Mouse (Mus musculus) heart, adult 18-20 months (tissue): ENCODE results near the gene 2300009A05Rik. TPM values are rescaled to one million over a fixed set of nuclear protein-coding genes. Genes with fewer than 3 reads are reported as not detected.
A peak's percentile ranks its signal among the peaks of the same experiment; 100 is the strongest.

ENCODE experiments used
- DNase-seq, 2 experiments: peaks; one replicate each; pipeline ENCODE4 v3.0.0; 2021 to 2022; ENCODE audit warnings: mixed read lengths in 1 of 2
- long read RNA-seq, 2 experiments: library from polyadenylated mRNA; stranded (forward); transcript quantifications; one replicate each; pipeline ENCODE4 v2.0.0; 2021
- total RNA-seq, 2 experiments: library from RNA; stranded (reverse); gene quantifications; 2 replicates each; pipeline ENCODE4 v1.2.3; 2021

The 2300009A05Rik gene
- total RNA-seq = 10 to 100 TPM; 26.7 to 29.5 TPM
- long read RNA-seq, experiment 1, transcript 2300009A05Rik-201 (2 exons, 595 nt) = major isoform, 40 of 41 reads
- long read RNA-seq, experiment 1, partial matches to known transcripts = 0 of 41 reads
- long read RNA-seq, experiment 1, other reads (novel, unspliced or antisense) = 0 of 41 reads
- long read RNA-seq, experiment 2, transcript 2300009A05Rik-201 (2 exons, 595 nt) = major isoform, 29 of 29 reads
- long read RNA-seq, experiment 2, partial matches to known transcripts = 0 of 29 reads
- long read RNA-seq, experiment 2, other reads (novel, unspliced or antisense) = 0 of 29 reads

DNA sequence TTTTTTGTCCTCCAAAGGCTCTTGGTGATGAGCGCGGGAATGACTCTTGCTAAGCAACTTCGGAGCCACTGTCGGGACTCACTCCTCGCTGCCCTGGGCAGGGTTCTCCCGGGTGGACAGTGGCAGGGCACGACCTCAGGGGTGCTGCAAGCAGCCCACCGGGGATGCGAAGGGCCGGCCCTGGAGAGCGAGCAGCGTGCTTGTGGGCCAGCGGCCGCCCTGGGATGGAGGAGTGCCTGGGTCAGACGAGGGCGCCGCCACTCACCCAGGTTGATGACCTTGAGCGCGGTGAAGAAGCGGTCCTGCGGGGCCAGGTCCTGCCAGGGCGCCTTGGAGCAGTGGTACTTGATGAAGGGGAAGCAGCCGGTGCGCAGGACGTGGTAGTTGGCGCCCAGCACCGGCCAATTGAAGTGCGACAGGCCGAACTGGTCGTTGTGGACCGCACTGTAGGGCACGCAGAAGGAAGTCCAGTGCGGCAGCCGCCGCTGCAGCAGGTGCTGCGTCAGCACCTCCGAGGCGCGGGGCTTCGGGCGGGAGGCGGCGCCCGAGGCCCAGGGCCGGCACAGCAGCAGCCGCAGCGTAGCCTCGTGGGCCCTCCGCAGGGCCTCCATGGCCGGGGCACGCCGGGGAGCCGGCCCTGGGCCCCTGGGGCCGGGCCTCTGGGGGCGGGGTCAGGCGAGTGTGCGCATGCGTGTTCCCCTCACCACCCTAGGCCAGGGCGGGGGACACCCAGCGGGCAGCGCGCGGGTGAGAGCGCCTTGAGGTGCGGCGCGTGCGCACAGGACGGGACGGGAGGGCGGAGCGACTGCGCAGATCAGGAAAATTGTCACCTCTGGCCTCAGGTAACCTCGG is at the start of gene 2300009A05Rik:
2300009A05Rik (minus strand) TSS at position 636 of the 852 bp plus-strand sequence.
- peak; percentile 97 to 98 for DNase-seq

DNA sequence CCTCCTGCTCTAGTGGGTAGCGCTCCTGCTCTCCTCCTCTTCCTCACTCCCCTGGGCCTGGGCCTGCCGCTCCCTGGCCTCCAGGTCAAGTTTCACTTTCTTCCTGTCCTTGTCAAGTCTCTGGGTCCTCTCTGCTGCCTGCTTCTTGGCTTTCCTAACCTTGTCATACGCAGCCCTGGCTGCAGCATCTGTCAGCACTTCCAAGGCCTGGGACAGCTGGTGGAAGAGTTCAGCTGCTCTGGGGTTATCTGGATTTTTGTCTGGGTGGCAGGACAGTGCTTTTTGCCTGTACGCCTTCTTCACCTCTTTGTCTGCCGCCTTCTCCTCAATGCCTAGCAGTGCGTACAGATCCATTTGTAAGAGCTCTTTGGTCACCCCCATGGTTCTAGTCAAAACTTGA is 44.6 kb upstream of the 2300009A05Rik start:
- no peak for DNase-seq

DNA sequence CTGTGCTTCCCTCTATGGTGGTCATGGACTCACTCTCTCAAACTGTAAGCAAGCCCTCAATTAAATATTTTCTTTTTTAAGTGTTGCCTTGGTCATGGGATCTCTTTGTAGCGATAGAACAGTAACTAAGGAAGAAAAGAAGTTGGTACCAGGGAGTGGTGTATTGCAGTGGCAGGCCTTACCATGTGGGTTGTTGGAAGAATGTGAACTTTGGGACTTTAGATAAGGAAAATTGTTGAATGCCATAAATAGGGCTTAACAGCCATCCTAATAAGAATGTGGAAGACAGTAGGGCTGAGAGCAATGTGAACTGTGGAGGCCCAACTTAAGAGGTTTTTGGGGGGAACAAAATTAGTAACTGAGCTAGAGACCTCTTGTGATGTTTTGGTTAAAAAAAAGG is 31.6 kb upstream of the 2300009A05Rik start:
- DNase-seq = no peak

DNA sequence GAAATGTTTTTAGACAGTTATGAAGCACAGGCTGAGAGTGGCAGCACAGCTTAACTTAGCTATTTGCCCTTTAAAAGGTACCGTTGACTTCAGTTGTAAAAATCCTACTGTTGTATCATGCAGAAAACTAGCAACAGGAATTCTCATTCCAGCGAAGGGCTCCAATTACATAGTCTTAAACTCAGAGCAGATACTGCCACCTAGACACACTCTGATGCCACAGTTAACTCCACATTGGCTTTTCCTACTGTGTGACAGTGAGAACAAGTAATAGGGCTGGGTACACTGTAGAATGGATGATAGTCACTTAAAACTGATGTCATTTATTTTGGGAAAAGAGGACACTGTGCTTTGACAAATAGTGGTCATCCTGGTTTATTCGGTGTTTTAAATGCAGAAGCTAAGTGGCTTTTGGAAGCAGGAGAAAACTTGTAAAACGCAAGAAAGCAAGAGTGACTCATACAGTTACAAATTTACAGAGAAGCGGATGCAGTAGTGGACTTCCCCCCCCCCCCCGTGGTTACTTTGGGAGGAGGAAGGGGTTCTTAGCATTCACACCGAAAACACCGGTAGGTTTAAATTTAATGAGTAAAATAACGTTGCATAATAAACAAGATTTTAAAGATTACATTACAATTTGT is 22.2 kb upstream of the 2300009A05Rik start:
- DNase-seq = no peak

DNA sequence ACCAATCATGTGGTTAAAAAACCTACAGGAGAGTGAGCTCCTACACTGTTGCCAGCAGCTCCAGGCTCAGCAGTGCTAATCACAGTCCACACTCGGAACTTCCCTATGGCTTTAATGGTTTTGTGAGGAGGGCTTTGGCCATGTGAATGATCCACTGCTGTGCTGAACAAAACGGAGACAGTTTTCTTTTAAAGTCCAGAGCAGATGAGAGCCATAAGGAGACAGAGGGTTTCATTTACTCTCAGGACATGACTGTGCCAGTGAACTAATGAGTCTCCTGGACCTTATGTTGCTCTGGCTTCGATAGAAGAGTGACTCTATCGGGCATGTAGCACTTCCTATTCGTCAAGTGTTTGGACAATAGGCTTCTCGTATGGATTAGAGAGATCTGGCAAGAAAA is 21.4 kb upstream of the 2300009A05Rik start:
- no peak for DNase-seq

DNA sequence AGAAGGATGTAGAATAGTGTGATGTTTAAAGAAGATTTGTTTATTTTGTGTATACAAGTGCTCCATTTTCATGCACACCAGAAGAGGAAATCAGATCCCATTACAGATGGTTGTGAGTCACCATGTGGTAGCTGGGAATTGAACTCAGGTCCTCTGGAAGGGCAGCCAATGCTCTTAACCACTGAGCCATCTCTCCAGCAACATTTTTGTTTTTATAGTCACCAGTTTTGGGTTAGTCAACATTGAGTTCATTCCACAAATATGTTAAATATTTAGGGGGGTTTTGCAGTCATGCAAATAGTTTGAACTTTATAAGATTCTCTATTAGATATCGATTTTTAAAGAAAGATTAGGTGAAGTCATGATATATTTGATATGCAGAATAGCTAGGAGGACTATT is 1.1 kb upstream of the 2300009A05Rik start:
- DNase-seq = no peak

DNA sequence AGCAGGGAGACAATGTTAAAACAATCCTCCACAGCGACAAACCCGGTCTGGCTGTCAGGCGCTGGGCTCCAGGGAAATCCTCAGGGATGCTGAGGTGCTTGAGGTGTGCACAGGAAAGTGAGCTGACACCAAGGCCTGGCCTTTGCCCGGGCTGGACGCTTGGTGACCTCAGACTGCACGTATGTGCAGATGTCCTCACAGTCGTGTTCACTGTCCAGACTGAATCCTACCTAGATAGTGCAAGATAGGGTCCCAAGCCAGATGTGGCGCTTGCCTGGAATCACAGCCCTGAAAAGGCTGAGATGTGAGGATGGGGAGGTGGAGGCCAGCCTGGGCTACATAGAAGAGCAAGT is 393 bp upstream of the 2300009A05Rik start:
- no peak for DNase-seq

DNA sequence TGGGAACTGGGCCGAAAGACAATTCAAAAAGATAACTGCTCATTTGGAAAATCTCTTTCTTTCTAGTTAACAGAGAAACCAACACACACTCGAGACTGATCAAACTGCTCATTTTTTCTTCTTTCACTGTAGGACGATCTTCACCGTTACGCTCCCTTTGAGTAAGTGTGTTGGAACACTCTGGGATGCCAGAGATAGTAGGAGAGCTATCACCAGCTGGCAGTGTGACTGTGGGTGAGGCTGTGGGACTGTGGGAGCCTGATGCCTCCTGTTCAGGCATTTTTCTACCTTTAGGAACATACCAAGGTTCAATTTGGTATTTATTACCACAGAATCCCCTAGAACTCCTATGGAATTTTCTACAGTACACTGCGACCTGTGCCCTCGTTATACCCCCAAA is 3.4 kb downstream of the 2300009A05Rik start:
- DNase-seq = no peak

DNA sequence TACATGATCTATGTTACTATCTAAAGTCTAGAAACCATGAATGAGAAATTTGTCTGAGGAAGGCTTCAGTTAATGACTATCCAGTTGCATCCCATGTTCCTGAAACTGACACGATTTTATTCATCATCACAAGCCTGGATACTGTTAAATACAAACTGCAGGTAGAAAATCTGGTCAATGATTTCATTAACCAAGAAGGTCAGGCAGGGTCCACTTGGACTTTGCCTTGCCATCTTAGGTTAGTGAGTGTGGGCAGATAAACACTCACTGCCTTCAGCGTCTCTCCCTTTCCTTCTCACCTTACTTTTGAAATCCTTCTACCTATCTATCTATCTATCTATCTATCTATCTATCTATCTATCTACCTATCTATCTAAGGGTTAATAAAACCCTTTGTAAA is 7.7 kb downstream of the 2300009A05Rik start:
- DNase-seq = no peak

DNA sequence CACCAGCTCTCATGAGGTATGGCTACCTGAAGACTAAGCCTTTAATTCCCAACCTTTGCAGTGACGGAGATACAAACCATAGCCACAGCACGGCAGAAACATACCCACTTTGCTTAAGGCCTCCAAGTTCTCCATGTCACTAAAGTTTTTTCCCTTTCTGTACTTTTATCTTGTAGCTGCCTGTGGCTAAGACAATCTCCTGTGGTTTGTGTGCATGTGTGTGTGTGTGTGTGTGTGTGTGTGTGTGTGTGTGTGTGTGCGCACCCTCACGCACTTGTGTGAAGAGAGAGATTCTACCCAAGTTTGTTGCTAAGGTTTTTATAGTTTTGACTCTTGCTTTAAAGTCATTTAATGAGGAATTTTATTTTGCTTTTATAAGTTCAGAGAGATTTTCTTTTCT is 16.3 kb downstream of the 2300009A05Rik start:
- no peak for DNase-seq

DNA sequence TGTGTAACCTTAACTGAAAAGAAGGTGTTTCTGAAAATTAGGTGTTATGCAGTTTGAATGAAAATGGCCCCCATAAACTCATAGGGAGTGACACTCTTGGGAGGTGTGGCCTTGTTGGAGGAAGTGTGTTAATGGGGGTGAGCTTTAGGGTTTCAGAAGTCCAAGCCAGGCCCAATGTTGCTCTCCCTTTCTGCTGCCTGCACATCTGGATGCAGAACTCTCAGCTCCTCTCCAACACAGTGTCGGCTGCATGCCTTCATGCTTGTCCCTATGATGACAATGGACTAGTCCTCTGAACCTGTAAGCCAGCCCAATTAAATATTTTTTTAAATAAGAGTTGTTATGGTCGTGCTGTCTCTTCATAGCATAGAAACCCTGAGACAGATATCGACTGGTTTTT is 18.7 kb downstream of the 2300009A05Rik start:
- no peak for DNase-seq

DNA sequence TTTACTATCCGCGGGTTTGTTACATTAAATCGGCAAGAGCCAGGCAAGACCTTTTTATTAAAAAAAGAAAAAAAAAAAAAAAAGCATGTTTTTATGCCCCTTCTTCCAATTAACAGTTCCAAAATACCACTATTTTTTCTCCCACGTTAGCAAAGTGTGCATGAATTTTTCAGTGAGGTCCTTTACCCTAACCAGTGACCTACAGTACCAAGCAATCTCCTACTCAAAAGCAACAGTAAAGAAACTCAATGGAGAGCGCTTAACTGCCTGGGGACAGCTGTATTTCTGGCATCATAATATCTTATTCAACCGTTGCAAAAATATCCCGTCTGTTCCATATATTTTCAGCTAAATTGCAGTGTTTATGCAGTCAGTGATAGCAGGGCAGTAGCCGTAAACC is 20.9 kb downstream of the 2300009A05Rik start:
- peak in 1 of 2 experiments; percentile 28 for DNase-seq

DNA sequence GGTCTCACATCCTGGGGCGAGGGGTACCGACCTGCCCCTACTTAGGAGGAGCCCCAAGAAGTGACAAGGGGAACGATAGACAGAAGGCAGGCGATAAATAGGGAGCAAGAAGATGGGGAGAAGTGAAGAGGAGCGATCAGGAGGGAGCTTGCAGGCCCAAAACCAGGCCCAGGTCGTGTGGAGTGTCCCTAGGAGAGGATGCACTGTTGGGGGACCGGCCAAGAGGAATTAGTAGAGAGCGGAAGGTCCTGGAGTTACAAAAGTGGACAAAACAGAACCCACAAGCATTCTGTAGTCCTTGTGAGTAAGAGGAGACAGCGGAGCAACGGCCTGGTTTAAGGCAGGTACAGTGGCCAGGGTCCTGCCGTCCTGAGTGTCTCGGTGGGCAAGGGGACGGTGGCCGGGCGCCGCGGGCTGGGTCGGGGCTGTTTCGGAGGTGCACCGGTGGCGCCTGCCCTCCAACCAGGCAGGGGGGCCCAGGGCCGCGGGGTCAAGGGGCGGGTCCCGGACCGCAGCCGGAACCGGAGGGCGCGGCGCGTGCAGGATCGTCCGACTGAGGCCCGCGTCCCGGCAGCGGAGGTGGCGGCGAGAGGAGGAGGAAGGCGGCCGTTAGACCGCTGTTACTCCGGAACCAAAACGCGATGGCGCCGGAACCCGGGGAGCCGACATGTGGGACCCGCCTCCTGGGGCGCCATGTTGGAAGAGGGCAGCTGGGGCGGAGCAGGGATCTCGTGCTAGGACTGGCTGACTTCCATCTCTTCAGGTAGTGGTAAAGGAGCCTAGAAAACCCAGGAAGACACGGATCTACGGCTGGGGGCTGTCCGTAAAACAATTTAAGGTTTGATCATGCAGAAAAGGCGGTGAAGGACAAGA is 21.5 kb downstream of the 2300009A05Rik start, which contains the start of gene Map2k5:
Map2k5 (minus strand) TSS at position 633 of the 873 bp plus-strand sequence.
- DNase-seq = peak; percentile 95

DNA sequence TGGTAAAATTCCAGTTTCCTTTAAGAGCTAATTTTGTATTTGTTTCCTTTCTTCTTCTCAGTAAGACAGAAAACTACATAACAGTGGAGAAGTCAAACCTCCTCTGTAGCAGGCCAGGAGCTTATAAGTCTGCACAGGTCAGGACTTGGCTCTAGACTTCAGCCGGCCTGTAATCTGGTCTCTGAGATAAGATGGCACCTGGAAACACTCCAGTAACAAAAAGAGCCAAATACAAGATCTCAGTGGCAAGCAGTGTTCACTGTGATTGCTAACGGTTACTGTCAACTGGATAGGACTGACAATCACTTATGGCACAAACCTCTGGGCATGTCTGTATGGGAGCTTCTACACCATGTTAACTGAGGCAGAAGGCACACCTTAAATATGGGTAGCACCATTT is 25.7 kb downstream of the 2300009A05Rik start:
- DNase-seq = peak; percentile 17 to 25

DNA sequence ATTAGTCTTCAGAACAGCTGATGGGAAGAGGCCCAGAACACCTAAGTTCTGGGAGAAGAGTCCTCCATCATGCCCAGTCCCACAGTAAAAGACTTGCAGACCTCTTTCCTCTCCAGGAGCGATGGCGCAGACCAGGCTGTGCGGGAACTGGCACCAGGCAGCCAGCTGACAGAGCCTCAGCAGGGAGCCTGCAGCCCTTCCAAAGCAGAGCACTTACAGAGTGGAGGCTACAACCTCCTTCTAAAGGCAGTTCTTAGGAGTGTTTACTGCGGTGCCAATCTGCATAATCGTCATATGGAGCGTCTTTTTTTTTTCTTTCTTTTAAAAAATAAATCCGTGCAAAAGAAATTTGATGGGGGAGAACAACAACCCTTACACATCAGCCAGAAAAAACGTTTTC is 26.5 kb downstream of the 2300009A05Rik start:
- no peak for DNase-seq

DNA sequence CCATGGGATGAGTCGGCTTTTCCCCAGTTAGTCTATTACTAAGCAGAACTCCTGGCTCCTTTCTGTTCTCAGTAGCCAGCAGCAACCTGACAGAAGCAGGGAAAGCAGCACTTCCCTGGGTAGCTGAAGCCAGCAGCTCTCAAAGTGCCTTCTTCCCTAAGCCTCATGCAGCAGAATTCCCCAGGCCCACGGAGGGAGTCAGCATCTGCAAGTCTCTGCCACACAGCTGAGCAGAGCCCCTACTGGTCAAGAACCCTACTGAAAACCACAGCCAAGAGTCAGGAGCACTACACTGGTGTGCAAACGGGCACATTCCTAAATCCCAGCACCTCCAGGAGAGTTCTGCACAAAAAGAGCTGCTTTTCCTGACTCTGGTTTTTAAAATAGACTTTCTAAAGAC is 38.6 kb downstream of the 2300009A05Rik start:
- DNase-seq = no peak

DNA sequence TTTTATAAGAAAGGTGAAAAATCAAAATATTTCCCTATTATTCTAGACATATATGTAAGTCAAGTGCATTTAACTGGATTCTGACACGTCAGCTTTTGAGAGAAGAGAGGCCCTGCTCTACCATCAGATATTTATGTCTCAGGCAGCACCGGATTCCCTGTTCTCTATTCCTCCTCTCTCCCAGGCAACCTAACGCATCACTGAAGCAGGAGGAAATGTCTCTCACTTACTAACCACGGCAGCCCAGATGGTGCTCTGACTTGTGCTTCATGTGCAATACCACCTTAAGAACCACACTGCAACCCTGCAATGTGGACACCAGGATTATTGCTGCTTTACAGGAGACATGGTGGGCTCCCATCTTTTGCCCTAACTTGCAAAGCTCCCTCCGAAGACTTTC is 40.0 kb downstream of the 2300009A05Rik start:
- DNase-seq = no peak

DNA sequence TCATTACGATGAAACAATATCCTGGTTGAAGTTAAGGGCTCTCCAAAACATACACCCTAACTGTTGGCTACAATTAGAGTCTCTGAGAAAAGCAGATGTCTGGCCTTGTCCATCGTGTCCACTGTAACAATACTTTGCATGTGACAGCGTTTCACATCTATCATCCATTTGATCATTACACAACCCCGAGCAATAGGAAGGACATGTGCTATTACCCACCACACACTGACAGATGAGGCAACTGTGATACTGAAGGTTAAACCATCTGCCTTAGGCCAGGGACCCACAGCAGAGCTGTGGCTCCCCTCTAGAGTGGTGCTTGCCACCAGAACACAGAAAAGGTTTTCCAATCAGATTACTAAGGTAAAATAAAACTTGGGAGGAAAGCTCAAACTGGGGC is 42.3 kb downstream of the 2300009A05Rik start:
- DNase-seq = no peak

DNA sequence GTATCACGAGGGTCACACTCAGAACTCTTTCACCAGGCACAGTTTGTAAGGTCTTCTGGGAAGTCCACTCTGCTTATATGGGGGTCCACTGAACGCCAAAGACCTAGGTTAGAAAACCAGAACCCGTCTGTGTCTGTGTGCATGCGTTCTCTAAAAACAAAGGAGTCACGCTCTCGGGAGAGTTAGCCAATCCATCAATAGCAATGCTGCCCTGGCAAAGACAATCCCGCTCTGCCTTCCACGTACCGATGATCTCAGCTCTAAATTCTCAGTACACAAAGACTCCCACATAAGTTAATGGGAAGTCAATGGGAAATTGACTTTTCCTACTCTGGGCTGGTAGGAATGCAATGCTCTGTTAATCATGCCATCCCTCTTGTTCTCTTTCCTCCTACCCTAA is 42.8 kb downstream of the 2300009A05Rik start:
- no peak for DNase-seq

DNA sequence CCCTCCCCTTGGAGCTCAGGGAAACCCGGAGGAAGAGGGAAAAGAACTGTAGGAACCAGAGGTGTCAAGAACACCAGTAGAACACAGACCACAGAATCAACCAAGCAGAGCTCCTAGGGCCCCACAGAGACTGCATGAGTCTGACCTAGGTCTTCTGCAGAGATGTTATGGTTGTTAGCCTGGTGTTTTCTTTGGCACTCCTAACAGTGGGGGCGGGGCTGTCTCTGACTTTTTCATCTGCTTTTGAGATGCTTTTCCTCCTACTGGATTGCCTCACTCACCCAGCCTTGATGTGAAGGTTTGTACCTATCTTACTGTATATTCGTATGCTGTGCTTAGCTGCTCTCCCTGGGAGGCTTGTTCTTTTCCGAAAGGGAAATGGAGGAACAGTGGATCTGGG is 44.9 kb downstream of the 2300009A05Rik start:
- DNase-seq = peak in 1 of 2 experiments; percentile 13

DNA sequence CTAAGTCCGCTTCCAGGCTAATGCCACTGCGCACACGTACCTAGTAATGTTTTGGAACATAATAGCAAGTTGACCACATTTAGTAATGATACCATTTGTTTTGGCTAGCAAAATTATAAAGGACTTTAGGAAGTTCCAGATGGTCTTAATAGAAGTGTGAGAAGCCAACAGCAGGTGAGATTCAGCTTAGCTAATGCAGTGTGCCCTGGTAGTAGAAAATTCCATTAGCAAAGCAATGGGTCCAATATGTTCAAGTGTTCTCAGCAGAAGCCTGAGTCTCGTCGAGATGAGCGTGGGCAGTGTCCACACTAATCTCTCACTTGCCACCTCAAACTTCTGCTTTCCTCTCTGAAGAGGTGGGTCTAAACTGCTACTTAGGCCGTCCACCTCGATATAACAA is 49.0 kb downstream of the 2300009A05Rik start:
- DNase-seq = no peak

DNA sequence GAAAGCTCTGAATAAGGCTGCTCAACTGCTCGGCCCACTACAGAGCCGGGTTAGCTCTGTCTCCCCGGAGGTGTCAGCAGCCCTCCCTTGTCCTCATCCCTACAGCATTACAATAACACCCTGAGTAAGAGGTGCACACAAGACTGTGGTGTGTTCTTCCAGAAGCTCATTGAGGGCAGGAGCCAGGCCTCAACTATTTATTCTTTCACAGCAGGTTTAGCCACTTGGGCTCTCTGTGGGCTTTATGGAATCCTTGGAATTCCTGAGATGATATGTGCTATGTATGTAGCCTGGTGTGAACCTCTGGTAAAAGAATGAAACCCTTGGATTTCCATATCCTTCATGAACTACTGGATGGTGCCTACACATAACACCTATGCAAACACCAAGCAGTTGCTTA is 49.8 kb downstream of the 2300009A05Rik start:
- DNase-seq = no peak
